Mouse (Mus musculus): Measurements from ENCODE around the gene Sgta. TPM values are rescaled to one million over a fixed set of nuclear protein-coding genes. Genes with fewer than 3 reads are reported as not detected.

Gene Sgta
- polyA plus RNA-seq (2012; rRNA removed) = 222 and 228 TPM in 2 replicates

GRCm38 (mm10) chr10:81059603-81060543 lies at the start of gene Sgta:
Gene Sgta (minus strand): TSS chr10:81060181.
- H3K27ac ChIP-seq (ENCODE audit: insufficient read depth, low read length) = no peak within 1 kb of the TSS
- H3K4me1 ChIP-seq (ENCODE audit: control insufficient read depth, insufficient read depth, low read length) = peaks cover 9% of the 10 kb centered on the region; the same call in 1 of the 2 replicates
- peak within 1 kb of the TSS; percentile 93 for H3K4me3 ChIP-seq (ENCODE audit: insufficient read depth, low read length)
- TF ChIP-seq POLR2A (IDR thresholded peaks at IDR 0.05; ENCODE audit: extremely low read depth, insufficient read depth, low read length) (peak; percentile 69; the same call in 1 of the 2 replicates), CTCF (IDR thresholded peaks at IDR 0.05; ENCODE audit: extremely low read depth, insufficient read depth, low read length) (no peak)

GRCm38 (mm10) chr10:81106113-81106721 lies 46.2 kb upstream of the Sgta start:
- TF ChIP-seq POLR2A (IDR thresholded peaks at IDR 0.05; ENCODE audit: extremely low read depth, insufficient read depth, low read length) = no peak
- TF ChIP-seq CTCF (IDR thresholded peaks at IDR 0.05; ENCODE audit: extremely low read depth, insufficient read depth, low read length) = no peak
- Histone ChIP-seq H3K4me1 (ENCODE audit: control insufficient read depth, insufficient read depth, low read length) (peaks cover 15% of the 10 kb centered on the region), H3K4me3 (ENCODE audit: insufficient read depth, low read length) (peak overlapping the region; percentile 74), H3K27ac (ENCODE audit: insufficient read depth, low read length) (peak overlapping the region; percentile 98)

GRCm38 (mm10) chr10:81105565-81106112 lies 45.7 kb upstream of the Sgta start, which contains the start of gene Map2k2:
Gene Map2k2 (plus strand): TSS chr10:81105915.
- TF ChIP-seq POLR2A (IDR thresholded peaks at IDR 0.05; ENCODE audit: extremely low read depth, insufficient read depth, low read length) = peak; percentile 99
- TF ChIP-seq CTCF (IDR thresholded peaks at IDR 0.05; ENCODE audit: extremely low read depth, insufficient read depth, low read length) = no peak
- peak within 1 kb of the TSS; percentile 74 for H3K4me3 ChIP-seq (ENCODE audit: insufficient read depth, low read length)
- peak within 1 kb of the TSS; percentile 98 for H3K27ac ChIP-seq (ENCODE audit: insufficient read depth, low read length)
- H3K4me1 ChIP-seq (ENCODE audit: control insufficient read depth, insufficient read depth, low read length) = peaks cover 15% of the 10 kb centered on the region

GRCm38 (mm10) chr10:81094931-81095678 lies 35.1 kb upstream of the Sgta start:
- Histone ChIP-seq H3K4me3 (ENCODE audit: insufficient read depth, low read length) (no peak overlapping the region), H3K4me1 (ENCODE audit: control insufficient read depth, insufficient read depth, low read length) (no peaks in the 10 kb centered on the region), H3K27ac (ENCODE audit: insufficient read depth, low read length) (no peak overlapping the region)
- TF ChIP-seq CTCF (IDR thresholded peaks at IDR 0.05; ENCODE audit: extremely low read depth, insufficient read depth, low read length) = no peak
- TF ChIP-seq POLR2A (IDR thresholded peaks at IDR 0.05; ENCODE audit: extremely low read depth, insufficient read depth, low read length) = no peak

GRCm38 (mm10) chr10:81092465-81093250 lies 32.7 kb upstream of the Sgta start:
- TF ChIP-seq CTCF (IDR thresholded peaks at IDR 0.05; ENCODE audit: extremely low read depth, insufficient read depth, low read length) (no peak), POLR2A (IDR thresholded peaks at IDR 0.05; ENCODE audit: extremely low read depth, insufficient read depth, low read length) (no peak)
- Histone ChIP-seq H3K4me1 (ENCODE audit: control insufficient read depth, insufficient read depth, low read length) (no peaks in the 10 kb centered on the region), H3K27ac (ENCODE audit: insufficient read depth, low read length) (no peak overlapping the region), H3K4me3 (ENCODE audit: insufficient read depth, low read length) (no peak overlapping the region)

- H3K4me3 ChIP-seq (ENCODE audit: insufficient read depth, low read length) = no peak overlapping the region
Observed at GRCm38 (mm10) chr10:81090621-81091020, 30.6 kb upstream of the Sgta start.

GRCm38 (mm10) chr10:81089216-81089615 lies 29.2 kb upstream of the Sgta start:
- H3K27ac ChIP-seq (ENCODE audit: insufficient read depth, low read length) = no peak overlapping the region
- no peak for TF ChIP-seq CTCF (IDR thresholded peaks at IDR 0.05; ENCODE audit: extremely low read depth, insufficient read depth, low read length)
- TF ChIP-seq POLR2A (IDR thresholded peaks at IDR 0.05; ENCODE audit: extremely low read depth, insufficient read depth, low read length) = no peak
- no peak overlapping the region for H3K4me3 ChIP-seq (ENCODE audit: insufficient read depth, low read length)
- no peaks in the 10 kb centered on the region for H3K4me1 ChIP-seq (ENCODE audit: control insufficient read depth, insufficient read depth, low read length)

More at GRCm38 (mm10) chr10:81090621-81091020, 30.6 kb upstream of the Sgta start:
- Histone ChIP-seq H3K4me1 (ENCODE audit: control insufficient read depth, insufficient read depth, low read length) (no peaks in the 10 kb centered on the region), H3K27ac (ENCODE audit: insufficient read depth, low read length) (no peak overlapping the region)
- no peak for TF ChIP-seq POLR2A (IDR thresholded peaks at IDR 0.05; ENCODE audit: extremely low read depth, insufficient read depth, low read length)
- TF ChIP-seq CTCF (IDR thresholded peaks at IDR 0.05; ENCODE audit: extremely low read depth, insufficient read depth, low read length) = no peak

- Histone ChIP-seq H3K27ac (ENCODE audit: insufficient read depth, low read length) (no peak overlapping the region), H3K4me3 (ENCODE audit: insufficient read depth, low read length) (no peak overlapping the region), H3K4me1 (ENCODE audit: control insufficient read depth, insufficient read depth, low read length) (no peaks in the 10 kb centered on the region)
- TF ChIP-seq CTCF (IDR thresholded peaks at IDR 0.05; ENCODE audit: extremely low read depth, insufficient read depth, low read length) = no peak
- TF ChIP-seq POLR2A (IDR thresholded peaks at IDR 0.05; ENCODE audit: extremely low read depth, insufficient read depth, low read length) = no peak
Observed at GRCm38 (mm10) chr10:81087021-81087420, 27.0 kb upstream of the Sgta start.
